ENCODE assay signal across 9 mouse cellular contexts in genomic region chr17:28876821-28877220, GRCm38 (mm10). TPM values are rescaled to one million over a fixed set of nuclear protein-coding genes. Genes with fewer than 3 reads are reported as not detected.
DNase-seq lines count a peak whose midpoint lies in the region; ATAC-seq and TF ChIP-seq lines count a peak whose summit lies in the region.
"Had no signal": no experiment of that assay in that cellular context is flagged by ENCODE, and none has a peak within 500 bp of the region (broad histone marks: within the 10 kb centered on the region; RNA-seq: fewer than 3 reads in every experiment).

No protein-coding gene starts in this region.

- no peak overlapping the region for H3K27ac ChIP-seq in kidney, postnatal 0 days
- no peak overlapping the region for H3K27ac ChIP-seq in embryonic facial prominence, embryonic 13.5 days
- H3K27ac ChIP-seq in neural tube, embryonic 11.5 days (ENCODE audit: low read depth, low read length) = no peak overlapping the region
- H3K27ac ChIP-seq: liver, embryonic 15.5 days had no signal

- peak; percentile 52 for DNase-seq in kidney, postnatal 0 days (ENCODE audit: low spot score)
- no peak for DNase-seq in kidney, postnatal 25 days
- DNase-seq in R1 (ENCODE audit: low read depth, low spot score) = peak; percentile 75
- peak; percentile 25 to 48 for DNase-seq in left cerebral cortex, postnatal 36 days (ENCODE audit: low spot score in 2 of 2)
- peak; percentile 63 for DNase-seq in neural tube, embryonic 11.5 days (ENCODE audit: low spot score)
- DNase-seq in cerebellum, adult 11-12 months = no peak
- DNase-seq in natural killer cell, adult 2 months (ENCODE audit: low spot score in 2 of 2) = no peak

- peak; percentile 63 for TF ChIP-seq CTCF in kidney, postnatal 0 days (IDR thresholded peaks at IDR 0.05; ENCODE audit: low read depth)

- H3K9me3 ChIP-seq in kidney, postnatal 0 days (replicated peaks; ENCODE audit: low read length) = no peaks in the 10 kb centered on the region
- no peaks in the 10 kb centered on the region for H3K9me3 ChIP-seq in embryonic facial prominence, embryonic 13.5 days
- H3K9me3 ChIP-seq in neural tube, embryonic 11.5 days (ENCODE audit: control insufficient read depth, low read length) = no peaks in the 10 kb centered on the region
- H3K9me3 ChIP-seq: liver, embryonic 15.5 days had no signal

- no peak overlapping the region for H3K9ac ChIP-seq in kidney, postnatal 0 days (ENCODE audit: low read depth, low read length)
- peak overlapping the region; percentile 44; the same call in 1 of the 2 replicates for H3K9ac ChIP-seq in embryonic facial prominence, embryonic 13.5 days
- no peak overlapping the region for H3K9ac ChIP-seq in neural tube, embryonic 11.5 days (ENCODE audit: low read length)
- H3K9ac ChIP-seq: liver, embryonic 15.5 days had no signal

- peak overlapping the region; percentile 30; the same call in 1 of the 2 replicates for H3K4me2 ChIP-seq in kidney, postnatal 0 days (ENCODE audit: low read length)
- H3K4me2 ChIP-seq in embryonic facial prominence, embryonic 13.5 days = peak overlapping the region; percentile 47
- no peak overlapping the region for H3K4me2 ChIP-seq in neural tube, embryonic 11.5 days (ENCODE audit: low read depth)
- H3K4me2 ChIP-seq: liver, embryonic 15.5 days had no signal

- ATAC-seq in kidney, postnatal 0 days (replicated peaks; ENCODE audit: low FRiP score, low read depth) = no peak
- ATAC-seq in embryonic facial prominence, embryonic 13.5 days (ENCODE audit: insufficient number of reproducible peaks, insufficient read depth, low FRiP score, low TSS enrichment, low read depth) = no peak
- ATAC-seq in neural tube, embryonic 11.5 days (ENCODE audit: insufficient read depth, low FRiP score, low TSS enrichment) = no peak

- WGBS in kidney, postnatal 0 days = 17% methylated on average over 19 of the region's 19 CpGs
- 12% methylated on average over 19 of the region's 19 CpGs for WGBS in embryonic facial prominence, embryonic 13.5 days
- WGBS in neural tube, embryonic 11.5 days = 18% methylated on average over 19 of the region's 19 CpGs

- intact Hi-C loops in left cerebral cortex, postnatal 36 days (cut with DNase I) = loop anchor here (5.0 kb wide), 1 partner anchor 50 kb away; no protein-coding TSS in a partner anchor

- H3K4me3 ChIP-seq in kidney, postnatal 0 days (replicated peaks; ENCODE audit: low read depth, low read length) = no peak overlapping the region
- peak overlapping the region; percentile 9; the same call in 1 of the 2 replicates for H3K4me3 ChIP-seq in embryonic facial prominence, embryonic 13.5 days
- H3K4me3 ChIP-seq in neural tube, embryonic 11.5 days (ENCODE audit: low read depth, low read length) = no peak overlapping the region
- H3K4me3 ChIP-seq: liver, embryonic 15.5 days had no signal

- H3K27me3 ChIP-seq in kidney, postnatal 0 days (ENCODE audit: insufficient read depth, low read length) = no peaks in the 10 kb centered on the region
- peaks cover 17% of the 10 kb centered on the region for H3K27me3 ChIP-seq in embryonic facial prominence, embryonic 13.5 days
- H3K27me3 ChIP-seq in neural tube, embryonic 11.5 days (ENCODE audit: control insufficient read depth, insufficient read depth, low read length) = no peaks in the 10 kb centered on the region

- no peaks in the 10 kb centered on the region for H3K4me1 ChIP-seq in kidney, postnatal 0 days (replicated peaks; ENCODE audit: insufficient read depth, low read length)
- peaks cover 25% of the 10 kb centered on the region for H3K4me1 ChIP-seq in embryonic facial prominence, embryonic 13.5 days
- no peaks in the 10 kb centered on the region for H3K4me1 ChIP-seq in neural tube, embryonic 11.5 days (ENCODE audit: control insufficient read depth, insufficient read depth, low read length)

- no peaks in the 10 kb centered on the region for H3K36me3 ChIP-seq in kidney, postnatal 0 days (ENCODE audit: insufficient read depth, low read length)
- H3K36me3 ChIP-seq in embryonic facial prominence, embryonic 13.5 days = no peaks in the 10 kb centered on the region
- H3K36me3 ChIP-seq in neural tube, embryonic 11.5 days (ENCODE audit: control insufficient read depth, insufficient read depth, low read length) = no peaks in the 10 kb centered on the region
- H3K36me3 ChIP-seq: liver, embryonic 15.5 days had no signal

RNA-seq across cellular contexts. Expression of gene Pnpla1, which starts 18.6 kb away (rescaled TPM):
- polyA plus RNA-seq in kidney, postnatal 0 days (2015; fragmentation: Nextera tagmentation; extraction: Ambion mirVana) = not detected in 2 replicates
- 0.26 and 0.98 TPM in 2 replicates for polyA plus RNA-seq in embryonic facial prominence, embryonic 13.5 days (2015; fragmentation: Nextera tagmentation; extraction: Ambion mirVana)
- 1 to 10 TPM in 1 of 2 experiments, under 1 TPM in 1; 0.66 to 1.4 TPM for total RNA-seq in left cerebral cortex, postnatal 36 days (2021)
- polyA plus RNA-seq in neural tube, embryonic 11.5 days (2014; fragmentation: Nextera tagmentation; extraction: Ambion mirVana) = not detected in 2 replicates

RNA-seq across cellular contexts. Expression of gene 4930539E08Rik, which starts 38.3 kb away (rescaled TPM):
- polyA plus RNA-seq in kidney, postnatal 0 days (2015; fragmentation: Nextera tagmentation; extraction: Ambion mirVana) = 0.24 and 0.41 TPM in 2 replicates
- 0.29 and 0.41 TPM in 2 replicates for polyA plus RNA-seq in embryonic facial prominence, embryonic 13.5 days (2015; fragmentation: Nextera tagmentation; extraction: Ambion mirVana)
- 10 to 100 TPM; 12.2 to 15.4 TPM for total RNA-seq in left cerebral cortex, postnatal 36 days (2021)
- polyA plus RNA-seq in neural tube, embryonic 11.5 days (2014; fragmentation: Nextera tagmentation; extraction: Ambion mirVana) = 0.15 and 0.23 TPM in 2 replicates

Comparison
In these comparisons a context has a peak if more than half of its experiments do, and no peak if none do; other contexts are left out.
1. DNase-seq: peak in kidney, postnatal 0 days (single experiment), R1 (single experiment), left cerebral cortex, postnatal 36 days (2 of 2) and neural tube, embryonic 11.5 days (single experiment); none in kidney, postnatal 25 days (0 of 2), cerebellum, adult 11-12 months (single experiment) and natural killer cell, adult 2 months (0 of 2).